Mouse (Mus musculus) forebrain, embryonic 11.5 days (tissue): ENCODE measurements around the gene Ablim1. TPM values are rescaled to one million over a fixed set of nuclear protein-coding genes. Genes with fewer than 3 reads are reported as not detected.

ENCODE experiments used
- ATAC-seq: fragments of 200-750 bp; cut with Nextera tagmentation; replicated peaks from 2 replicates; pipeline ENCODE4 v1.8.0; 2017; ENCODE audit warnings: moderate TSS enrichment; ENCODE audit not compliant: low FRiP score
- DNase-seq: peaks from one replicate; pipeline ENCODE4 v3.0.0-alpha.2; 2017; ENCODE audit warnings: low spot score
- H3K27ac ChIP-seq: fragments of 300-500 bp; sonication (generic); 2 replicates; pipeline ENCODE4 v1.5.1; 2014; ENCODE audit warnings: low read depth, low read length
- H3K27me3 ChIP-seq: fragments of 300-500 bp; sonication (generic); 2 replicates; pipeline ENCODE4 v1.6.1; 2014; ENCODE audit warnings: mild to moderate bottlenecking, low read length, mixed read lengths; ENCODE audit not compliant: control insufficient read depth, insufficient read depth
- H3K36me3 ChIP-seq: fragments of 300-500 bp; sonication (generic); 2 replicates; pipeline ENCODE4 v1.6.1; 2014; ENCODE audit warnings: mild to moderate bottlenecking, low read length, moderate library complexity, mixed read lengths; ENCODE audit not compliant: control insufficient read depth, insufficient read depth
- H3K4me1 ChIP-seq: fragments of 300-500 bp; sonication (generic); replicated peaks from 2 replicates; pipeline ENCODE4 v1.6.1; 2014; ENCODE audit warnings: low read length, mixed read lengths; ENCODE audit not compliant: control insufficient read depth, insufficient read depth
- H3K4me2 ChIP-seq: fragments of 300-500 bp; sonication (generic); 2 replicates; pipeline ENCODE4 v1.6.1; 2014; ENCODE audit warnings: low read depth, mild to moderate bottlenecking, low read length, moderate library complexity, mixed read lengths; ENCODE audit not compliant: severe bottlenecking
- H3K4me3 ChIP-seq: fragments of 300-500 bp; sonication (generic); 2 replicates; pipeline ENCODE4 v1.5.1; 2014; ENCODE audit warnings: low read depth, low read length
- H3K9ac ChIP-seq: fragments of 300-500 bp; sonication (generic); 2 replicates; pipeline ENCODE4 v1.6.1; 2014; ENCODE audit warnings: low read length
- H3K9me3 ChIP-seq: fragments of 300-500 bp; sonication (generic); 2 replicates; pipeline ENCODE4 v1.6.1; 2016; ENCODE audit warnings: low read length, mixed read lengths; ENCODE audit not compliant: control insufficient read depth
- WGBS: fragments of 180-500 bp; shearing (Covaris S2); extraction: QIAGEN DNeasy Blood & Tissue Kit; methylation state at CpG from one replicate; pipeline ENCODE4 v1.1.7; 2014; 5-methylcytosine and 5-hydroxymethylcytosine counted together
- polyA plus RNA-seq: library from polyadenylated mRNA; unstranded; fragments of >200 nt; fragmentation: Nextera tagmentation; extraction: Ambion mirVana; gene quantifications from 2 replicates; pipeline ENCODE4 v1.2.1, GENCODE M21; 2014

The Ablim1 gene
- polyA plus RNA-seq, 1 experiment from 2014 or later = 17.0 TPM

GRCm38 (mm10) chr19:57161010-57161660, 153.6 kb downstream of the Ablim1 start:
- 0 out of 2 replicates have a peak, but pooled peaks have one; percentile 5 for ATAC-seq
- Histone ChIP-seq H3K4me2 (no peak overlapping the region), H3K9me3 (no peaks in the 10 kb centered on the region), H3K27ac (no peak overlapping the region), H3K9ac (no peak overlapping the region), H3K4me1 (no peaks in the 10 kb centered on the region), H3K27me3 (no peaks in the 10 kb centered on the region), H3K36me3 (no peaks in the 10 kb centered on the region), H3K4me3 (no peak overlapping the region)
- WGBS = 74% methylated on average over 7 of the region's 7 CpGs
- DNase-seq = no peak

GRCm38 (mm10) chr19:57157731-57158343, 156.9 kb downstream of the Ablim1 start:
- no peak overlapping the region for H3K4me2 ChIP-seq
- WGBS = 85% methylated on average over 20 of the region's 20 CpGs

GRCm38 (mm10) chr19:57155121-57155884, 159.4 kb downstream of the Ablim1 start:
- no peaks in the 10 kb centered on the region for H3K4me1 ChIP-seq
- H3K27ac ChIP-seq = no peak overlapping the region
- no peaks in the 10 kb centered on the region for H3K27me3 ChIP-seq
- WGBS = 86% methylated on average over 14 of the region's 14 CpGs
- H3K4me3 ChIP-seq = no peak overlapping the region
- ATAC-seq = no peak
- no peaks in the 10 kb centered on the region for H3K9me3 ChIP-seq
- H3K36me3 ChIP-seq = no peaks in the 10 kb centered on the region
- no peak overlapping the region for H3K4me2 ChIP-seq
- DNase-seq = no peak
- H3K9ac ChIP-seq = no peak overlapping the region

More at GRCm38 (mm10) chr19:57157731-57158343, 156.9 kb downstream of the Ablim1 start:
- H3K9me3 ChIP-seq = no peaks in the 10 kb centered on the region
- H3K36me3 ChIP-seq = no peaks in the 10 kb centered on the region
- no peak overlapping the region for H3K9ac ChIP-seq
- H3K4me1 ChIP-seq = no peaks in the 10 kb centered on the region
- no peak for DNase-seq
- no peak overlapping the region for H3K4me3 ChIP-seq
- ATAC-seq = no peak
- H3K27ac ChIP-seq = no peak overlapping the region
- H3K27me3 ChIP-seq = no peaks in the 10 kb centered on the region

- Histone ChIP-seq H3K36me3 (no peaks in the 10 kb centered on the region), H3K4me1 (no peaks in the 10 kb centered on the region), H3K4me2 (no peak overlapping the region), H3K4me3 (no peak overlapping the region), H3K9ac (no peak overlapping the region), H3K27me3 (no peaks in the 10 kb centered on the region), H3K9me3 (no peaks in the 10 kb centered on the region), H3K27ac (no peak overlapping the region)
- 61% methylated on average over 9 of the region's 9 CpGs for WGBS
- no peak for DNase-seq
- ATAC-seq = no peak
Measured at GRCm38 (mm10) chr19:57152357-57152756, 162.4 kb downstream of the Ablim1 start.

- H3K27me3 ChIP-seq = no peaks in the 10 kb centered on the region
- no peaks in the 10 kb centered on the region for H3K36me3 ChIP-seq
- H3K4me1 ChIP-seq = no peaks in the 10 kb centered on the region
- DNase-seq (no peak), ATAC-seq (no peak)
- H3K4me2 ChIP-seq = no peak overlapping the region
- H3K9me3 ChIP-seq = no peaks in the 10 kb centered on the region
- H3K9ac ChIP-seq = no peak overlapping the region
- H3K4me3 ChIP-seq = no peak overlapping the region
- H3K27ac ChIP-seq = no peak overlapping the region
- WGBS = 88% methylated on average over 9 of the region's 9 CpGs
Measured at GRCm38 (mm10) chr19:57151504-57151903, 163.2 kb downstream of the Ablim1 start.

- Histone ChIP-seq H3K36me3 (no peaks in the 10 kb centered on the region), H3K27me3 (no peaks in the 10 kb centered on the region), H3K9ac (no peak overlapping the region), H3K27ac (no peak overlapping the region), H3K4me1 (no peaks in the 10 kb centered on the region), H3K4me2 (no peak overlapping the region), H3K9me3 (no peaks in the 10 kb centered on the region), H3K4me3 (no peak overlapping the region)
- no peak for ATAC-seq
- 68% methylated on average over 1 of the region's 1 CpGs for WGBS
- DNase-seq = no peak
Measured at GRCm38 (mm10) chr19:57150275-57150674, 164.4 kb downstream of the Ablim1 start.

- Histone ChIP-seq H3K27ac (no peak overlapping the region), H3K9ac (no peak overlapping the region)
- WGBS = 51% methylated on average over 6 of the region's 6 CpGs
Measured at GRCm38 (mm10) chr19:57147746-57148145, 167.0 kb downstream of the Ablim1 start.

GRCm38 (mm10) chr19:57146936-57147335, 167.8 kb downstream of the Ablim1 start:
- Histone ChIP-seq H3K4me1 (no peaks in the 10 kb centered on the region), H3K27ac (no peak overlapping the region), H3K27me3 (no peaks in the 10 kb centered on the region), H3K9ac (no peak overlapping the region), H3K36me3 (no peaks in the 10 kb centered on the region), H3K4me3 (no peak overlapping the region), H3K4me2 (no peak overlapping the region), H3K9me3 (no peaks in the 10 kb centered on the region)
- no peak for DNase-seq
- no peak for ATAC-seq
- WGBS = 76% methylated on average over 6 of the region's 6 CpGs

More at GRCm38 (mm10) chr19:57147746-57148145, 167.0 kb downstream of the Ablim1 start:
- Histone ChIP-seq H3K27me3 (no peaks in the 10 kb centered on the region), H3K4me1 (no peaks in the 10 kb centered on the region), H3K36me3 (no peaks in the 10 kb centered on the region), H3K4me2 (no peak overlapping the region), H3K4me3 (no peak overlapping the region), H3K9me3 (no peaks in the 10 kb centered on the region)
- no peak for DNase-seq
- no peak for ATAC-seq
